Mouse (Mus musculus): Measurements from ENCODE around the gene Hectd4.
A peak's percentile ranks its signal among the peaks of the same experiment; 100 is the strongest.

Gene Hectd4

DNA sequence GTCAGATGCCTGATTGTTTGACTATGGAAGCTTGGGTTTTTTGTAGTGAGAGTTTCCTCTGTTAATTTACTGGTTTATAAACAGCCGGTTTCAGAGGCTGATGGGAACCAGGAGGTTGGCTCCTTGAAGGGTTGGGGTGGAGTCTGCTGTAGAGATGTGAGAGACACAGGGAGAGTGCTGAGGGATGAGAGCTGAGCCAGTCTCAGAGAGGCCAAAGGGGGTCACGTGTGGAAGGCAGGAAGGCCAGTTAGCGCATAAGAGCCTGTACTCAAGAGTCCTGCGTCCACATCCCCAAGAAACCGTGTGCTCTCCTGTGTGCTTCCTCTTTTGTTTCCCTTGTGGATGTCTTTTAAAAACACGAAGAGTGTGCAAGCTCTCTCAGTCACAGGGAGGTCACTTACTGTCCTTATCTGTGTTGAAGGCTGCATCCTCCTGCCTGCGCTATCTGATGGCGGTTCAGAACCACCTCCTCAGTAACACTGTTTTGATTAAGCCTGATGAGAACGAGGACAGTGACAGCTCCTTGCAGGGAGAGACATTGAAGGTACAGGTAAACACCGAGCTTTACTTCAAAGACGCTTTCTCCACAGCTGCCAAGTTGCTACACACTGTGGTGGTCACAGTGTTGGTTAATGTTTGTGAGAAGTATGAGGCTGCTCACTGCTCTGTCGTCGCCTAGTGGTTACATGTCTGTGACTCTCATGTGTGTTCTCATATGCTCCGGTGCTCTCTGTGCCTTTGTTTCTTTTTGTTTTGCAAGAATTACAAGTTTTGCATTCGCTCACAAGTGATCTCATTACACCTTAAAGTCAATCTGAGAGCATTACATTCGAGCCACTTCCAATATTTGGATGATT lies 72.5 kb downstream of the Hectd4 start:
- DNase-seq: no peak

- no peak for DNase-seq
Measured at GRCm38 (mm10) chr5:121305009-121305408, 85.0 kb downstream of the Hectd4 start.

DNA sequence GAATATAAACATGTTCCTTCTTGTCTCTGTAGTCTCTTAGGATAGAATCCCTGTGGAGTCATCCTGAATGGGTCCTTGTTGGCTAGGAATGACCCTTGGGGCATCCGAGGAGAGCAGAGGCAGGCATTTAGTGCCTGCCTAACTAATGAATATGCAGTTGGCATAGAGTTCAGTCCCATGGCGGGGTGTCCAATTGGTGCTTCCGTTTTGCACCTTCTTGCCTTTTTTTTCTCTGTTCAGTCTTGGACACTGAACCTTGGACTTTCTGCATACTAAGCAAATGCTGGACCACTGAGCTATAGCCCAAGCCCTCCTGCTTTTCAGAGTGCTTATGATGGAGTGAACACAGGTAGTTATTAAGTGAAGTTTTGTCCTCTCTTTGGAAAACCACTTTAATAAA lies 87.6 kb downstream of the Hectd4 start:
- DNase-seq: no peak

DNA sequence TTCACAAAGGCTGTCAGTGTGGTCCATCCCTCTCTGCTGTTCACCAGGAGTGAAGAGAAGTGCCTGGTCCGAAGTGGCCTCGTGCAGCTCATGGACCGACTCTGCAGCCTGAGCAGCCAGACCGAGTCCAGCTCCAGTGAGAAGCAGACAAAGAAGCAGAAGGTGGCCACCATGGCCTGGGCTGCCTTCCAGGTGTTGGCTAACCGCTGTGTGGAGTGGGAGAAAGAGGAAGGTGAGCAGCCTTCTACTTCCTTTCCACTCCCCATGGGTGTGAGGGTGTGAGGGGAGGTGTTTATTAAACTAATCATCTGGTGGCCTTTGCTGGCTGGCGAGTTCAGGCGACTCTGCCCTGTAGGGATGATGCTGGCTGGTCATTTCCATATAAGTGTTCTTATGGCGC lies 91.6 kb downstream of the Hectd4 start:
- no peak for DNase-seq

GRCm38 (mm10) chr5:121313764-121314474 lies 93.9 kb downstream of the Hectd4 start:
- DNase-seq: no peak

DNA sequence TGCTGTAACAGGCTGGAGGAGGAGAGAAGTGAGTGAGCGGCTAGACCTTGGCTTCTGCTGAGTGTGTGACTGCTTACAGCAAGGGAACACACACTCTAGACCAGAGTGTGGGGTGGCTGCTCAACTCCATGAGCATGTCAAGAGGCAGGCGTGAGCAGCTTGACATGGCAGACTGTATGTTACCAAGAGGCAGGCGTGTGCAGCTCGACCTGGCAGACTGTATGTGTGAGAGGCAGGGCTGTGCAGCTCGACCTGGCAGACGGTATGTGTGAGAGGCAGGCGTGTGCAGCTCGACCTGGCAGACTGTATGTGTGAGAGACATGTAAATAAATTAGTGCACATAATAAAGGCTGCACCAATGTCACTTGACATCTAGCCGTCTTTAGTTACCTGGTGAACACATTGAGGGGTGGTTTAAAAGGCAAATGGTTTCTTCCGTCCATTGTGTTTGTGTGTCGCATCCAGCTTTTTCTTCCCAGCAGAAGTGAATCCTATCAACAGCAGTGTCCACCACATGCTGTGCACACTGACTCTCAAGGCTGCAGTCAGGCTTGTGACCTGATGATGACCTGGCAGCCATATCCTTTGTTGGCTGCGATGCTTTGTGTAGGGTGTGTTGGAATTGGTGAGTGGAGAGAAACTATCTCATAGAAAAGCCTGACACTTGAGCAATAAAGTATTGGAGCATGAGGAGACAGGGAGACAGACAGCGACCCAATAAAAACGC lies 106.2 kb downstream of the Hectd4 start:
- DNase-seq: peak; percentile 20

DNA sequence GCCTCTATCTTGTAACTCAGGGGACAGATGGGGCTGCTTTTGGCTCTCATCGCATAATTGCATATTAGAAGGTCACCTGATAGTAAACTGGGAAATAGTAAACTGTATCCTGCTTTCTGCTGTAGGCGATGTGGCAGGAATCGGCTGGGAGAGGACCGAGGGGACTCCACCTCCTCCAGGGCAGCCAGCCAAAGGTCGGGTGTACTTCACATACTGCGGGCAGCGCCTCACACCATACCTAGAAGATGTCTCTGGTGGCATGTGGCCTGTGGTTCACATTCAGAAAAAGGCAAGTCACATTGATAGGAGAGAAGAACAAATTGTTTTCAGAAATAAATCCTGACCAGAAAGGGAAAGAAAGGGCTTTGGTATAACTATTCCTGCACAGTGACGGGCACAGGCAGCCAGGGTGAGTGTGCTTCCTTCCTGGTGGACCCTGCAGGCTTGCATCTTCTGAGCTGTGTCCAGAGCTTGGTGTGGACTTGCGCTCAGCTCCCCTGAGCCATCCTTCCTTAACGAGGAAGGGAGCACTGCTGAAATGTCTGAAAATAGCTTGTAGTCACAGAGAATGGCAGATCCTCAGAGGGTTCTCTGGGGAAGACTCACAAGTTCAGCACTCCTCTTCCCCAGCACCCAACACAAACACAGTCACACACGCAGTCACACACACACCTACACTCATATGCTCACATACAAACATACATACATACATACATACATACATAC lies 109.5 kb downstream of the Hectd4 start:
- DNase-seq: no peak

DNA sequence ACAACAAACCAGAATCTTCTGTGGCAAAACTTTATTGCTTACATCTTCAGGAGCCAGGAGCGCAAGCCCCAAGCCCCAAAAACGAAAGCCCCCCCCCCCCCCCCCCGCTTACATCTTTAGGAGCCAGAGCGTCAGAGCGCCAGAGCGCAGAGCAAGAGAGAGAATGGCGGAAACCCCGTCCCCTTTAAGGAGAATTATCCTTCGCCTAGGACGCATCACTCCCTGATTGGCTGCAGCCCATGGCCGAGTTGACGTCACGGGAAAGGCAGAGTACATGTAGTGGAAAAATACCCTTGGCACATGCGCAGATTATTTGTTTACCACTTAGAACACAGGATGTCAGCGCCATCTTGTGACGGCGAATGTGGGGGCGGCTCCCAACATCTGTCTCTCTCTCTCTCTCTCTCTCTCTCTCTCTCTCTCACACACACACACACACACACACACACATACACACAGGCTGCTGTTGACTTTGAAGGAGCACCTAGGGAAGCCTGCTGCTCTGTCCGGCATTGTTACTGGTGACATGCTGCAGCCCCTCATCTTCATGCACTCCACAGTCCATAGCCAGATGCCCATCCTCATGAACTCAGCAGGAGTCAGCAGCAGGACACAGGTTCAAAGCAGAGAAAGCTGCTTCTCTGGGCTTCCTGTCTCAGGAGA lies 110.3 kb downstream of the Hectd4 start:
- DNase-seq: peak; percentile 51

- no peak for DNase-seq
Measured at GRCm38 (mm10) chr5:121331731-121332130, 111.7 kb downstream of the Hectd4 start.

- no peak for DNase-seq
Measured at GRCm38 (mm10) chr5:121333976-121334375, 114.0 kb downstream of the Hectd4 start.

- no peak for DNase-seq
Measured at GRCm38 (mm10) chr5:121334454-121334853, 114.4 kb downstream of the Hectd4 start.

- no peak for DNase-seq
Measured at GRCm38 (mm10) chr5:121335426-121335825, 115.4 kb downstream of the Hectd4 start.

- peak; percentile 40 for DNase-seq
Measured at GRCm38 (mm10) chr5:121336009-121336408, 116.0 kb downstream of the Hectd4 start.

GRCm38 (mm10) chr5:121336776-121337175 lies 116.8 kb downstream of the Hectd4 start:
- no peak for DNase-seq

DNA sequence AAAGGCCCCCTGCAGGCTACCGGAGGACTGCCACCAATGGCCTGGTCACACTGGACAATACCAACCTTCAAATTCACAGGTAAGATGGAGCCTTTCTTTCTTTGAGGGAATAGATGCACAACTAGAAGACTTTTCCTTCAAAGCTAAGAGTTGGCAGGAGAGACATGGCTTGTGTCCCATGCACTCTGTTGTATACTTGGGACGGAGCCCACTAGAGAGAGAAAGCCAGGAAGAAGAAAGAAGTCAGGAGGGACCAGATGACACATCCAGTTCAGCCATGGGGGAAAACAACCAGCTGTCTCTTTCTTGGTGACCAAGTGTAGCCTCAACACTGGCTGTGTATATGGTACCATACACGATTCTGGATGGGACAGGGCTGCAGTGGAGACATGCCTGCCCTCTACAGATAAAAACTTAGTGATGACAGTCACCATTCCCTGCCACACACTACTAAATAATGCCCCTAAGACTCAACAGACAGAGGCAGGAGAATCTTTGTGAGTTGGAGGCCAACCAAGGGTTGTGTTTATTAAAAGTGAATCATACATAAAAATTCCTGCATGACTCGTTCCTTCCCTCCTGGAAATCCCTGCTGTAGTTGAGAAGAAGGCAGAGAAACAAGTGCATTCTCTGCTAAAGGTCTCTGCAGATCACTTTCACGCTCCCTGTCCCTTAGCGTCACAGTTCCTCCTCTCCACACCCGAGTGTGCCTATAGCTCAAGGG lies 119.7 kb downstream of the Hectd4 start:
- no peak for DNase-seq

- DNase-seq: no peak
Measured at GRCm38 (mm10) chr5:121340965-121341473, 121.0 kb downstream of the Hectd4 start.

DNA sequence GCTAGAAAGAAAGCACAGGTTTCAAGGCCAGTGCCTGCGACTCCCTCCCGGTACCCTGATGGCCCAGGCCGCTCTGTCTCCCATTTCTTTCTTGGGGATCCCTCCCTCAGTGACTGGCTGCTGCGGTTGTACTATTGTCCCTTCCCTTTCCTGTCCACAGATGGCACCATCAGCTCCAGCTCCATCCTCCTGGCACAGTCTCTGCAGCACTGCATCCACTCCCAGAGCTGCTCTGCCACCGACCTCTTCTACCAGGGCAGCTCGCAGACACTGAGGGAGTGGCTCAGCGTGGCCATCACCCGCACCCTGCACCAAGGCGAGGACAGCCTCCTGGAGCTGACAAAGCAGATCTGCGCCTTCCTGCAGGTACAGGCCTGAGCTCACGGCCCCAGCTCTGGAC lies 122.5 kb downstream of the Hectd4 start:
- no peak for DNase-seq

DNA sequence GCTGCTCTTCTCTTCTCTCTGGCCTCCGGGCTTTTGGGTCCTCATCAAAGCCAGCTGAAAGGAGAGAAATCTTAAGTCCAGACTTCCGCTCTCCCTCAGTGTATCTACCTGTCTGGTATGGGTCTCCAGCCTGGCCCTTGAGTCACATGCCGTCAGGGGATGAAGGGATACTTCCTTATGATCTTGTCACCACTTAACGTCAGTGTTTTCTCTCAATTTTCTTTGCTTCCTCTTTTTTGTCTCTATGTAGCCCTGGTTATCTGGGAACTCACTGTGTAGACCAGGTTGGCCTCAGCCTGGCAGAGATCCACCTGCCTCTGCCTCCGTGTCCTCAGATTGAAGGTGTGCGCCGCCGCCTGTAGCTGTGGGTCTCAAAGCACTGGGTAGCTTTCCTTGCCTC lies 124.0 kb downstream of the Hectd4 start:
- DNase-seq: no peak

DNA sequence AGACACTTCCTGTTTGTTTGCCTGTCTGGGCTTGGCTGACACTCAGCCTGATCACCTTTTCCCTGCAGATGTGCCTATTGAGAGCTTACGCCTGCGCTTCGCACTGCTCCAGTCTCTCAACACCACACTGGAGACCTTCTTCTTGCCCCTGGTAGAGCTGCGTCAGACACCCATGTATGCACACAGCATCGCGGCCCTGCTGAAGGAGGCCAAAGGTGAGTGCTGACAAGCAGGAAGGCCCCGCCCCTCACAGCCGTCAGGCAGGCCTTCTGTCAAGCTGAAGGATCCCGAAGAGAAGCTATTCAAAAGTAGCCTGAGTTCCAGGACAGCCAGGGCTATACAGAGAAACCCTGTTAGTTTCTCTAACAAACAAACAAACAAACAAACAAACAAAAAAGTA lies 139.2 kb downstream of the Hectd4 start:
- no peak for DNase-seq

DNA sequence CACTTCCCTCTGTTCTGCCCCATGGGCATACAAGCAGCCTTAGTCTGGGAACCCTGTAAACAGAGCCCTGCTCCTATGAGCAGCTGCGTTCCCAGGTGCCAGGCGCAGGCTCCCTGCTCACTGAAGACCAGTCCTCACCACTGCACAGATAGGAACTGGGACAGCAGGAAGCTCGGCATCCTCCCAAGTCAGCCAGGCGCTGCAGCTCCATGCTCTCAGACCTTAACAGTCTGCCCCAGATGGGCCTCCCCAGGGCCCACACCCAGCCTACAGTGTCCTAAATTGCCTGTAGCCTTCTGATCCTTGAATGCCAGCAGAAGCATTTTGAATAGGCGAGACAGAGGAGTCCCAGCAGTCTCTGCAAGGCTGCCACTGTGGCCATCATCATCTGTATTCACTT lies 141.7 kb downstream of the Hectd4 start:
- DNase-seq: no peak

DNA sequence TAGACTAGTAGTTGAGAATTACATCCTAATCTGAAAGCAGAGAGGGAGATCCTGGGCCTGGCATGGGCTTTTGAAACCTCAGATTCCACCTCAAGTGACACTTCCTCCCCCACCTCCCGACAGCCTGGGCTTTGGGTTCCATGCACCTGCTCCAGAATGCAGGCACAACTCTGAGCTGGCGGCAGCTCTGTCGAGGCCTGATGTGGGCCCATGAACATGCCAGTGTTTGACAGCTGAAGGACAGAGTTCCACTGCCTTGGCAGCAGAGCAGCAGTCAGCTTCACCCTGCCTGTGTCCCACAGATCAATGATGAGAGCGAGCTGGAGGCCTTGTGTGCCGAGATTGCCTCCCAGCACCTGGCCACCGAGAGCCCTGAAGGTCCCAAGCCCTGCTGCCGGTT lies 143.4 kb downstream of the Hectd4 start:
- no peak for DNase-seq

Measured in retina, postnatal 1 day (tissue).